Mouse (Mus musculus): ENCODE results near the gene Dnajc4.

- TF ChIP-seq CTCF (IDR thresholded peaks at IDR 0.05; ENCODE audit: low read depth) = no peak
- no peak for TF ChIP-seq EP300 (IDR thresholded peaks at IDR 0.05; ENCODE audit: low read depth)
Observed at GRCm38 (mm10) chr19:6985951-6986708, 6.2 kb downstream of the Dnajc4 start.

Data from heart, postnatal 0 days (tissue).